Mouse (Mus musculus) lung, postnatal 0 days (tissue): ENCODE data around the gene Snrnp25. TPM values are rescaled to one million over a fixed set of nuclear protein-coding genes. Genes with fewer than 3 reads are reported as not detected.

Experiments used
- ATAC-seq: fragments of 200-750 bp; cut with Nextera tagmentation; 2 replicates; pipeline ENCODE4 v1.8.0; 2017; ENCODE audit warnings: moderate library complexity
- DNase-seq: peaks from one replicate; pipeline ENCODE4 v3.0.0-alpha.2; 2016; ENCODE audit warnings: low spot score
- H3K27ac ChIP-seq: fragments of 300-500 bp; sonication (generic); 2 replicates; pipeline ENCODE4 v1.5.1; 2014; ENCODE audit warnings: antibody characterized with exemption, mild to moderate bottlenecking, low read length, mixed read lengths
- H3K27me3 ChIP-seq: fragments of 300-500 bp; sonication (generic); replicated peaks from 2 replicates; pipeline ENCODE4 v1.6.1; 2014; ENCODE audit warnings: low read length, mixed read lengths; ENCODE audit not compliant: insufficient read depth
- H3K36me3 ChIP-seq: fragments of 300-500 bp; sonication (generic); 2 replicates; pipeline ENCODE4 v1.6.1; 2014; ENCODE audit warnings: low read length, mixed read lengths; ENCODE audit not compliant: insufficient read depth
- H3K4me1 ChIP-seq: fragments of 300-500 bp; sonication (generic); 2 replicates; pipeline ENCODE4 v1.6.1; 2014; ENCODE audit warnings: antibody characterized with exemption, low read depth, low read length, mixed read lengths; ENCODE audit not compliant: insufficient read depth
- H3K4me2 ChIP-seq: fragments of 300-500 bp; sonication (generic); replicated peaks from 2 replicates; pipeline ENCODE4 v1.6.1; 2014; ENCODE audit warnings: low read depth, mild to moderate bottlenecking, low read length, moderate library complexity, mixed read lengths
- H3K4me3 ChIP-seq: fragments of 300-500 bp; sonication (generic); 2 replicates; pipeline ENCODE4 v1.5.1; 2014; ENCODE audit warnings: low read depth, low read length
- H3K9ac ChIP-seq: fragments of 300-500 bp; sonication (generic); replicated peaks from 2 replicates; pipeline ENCODE4 v1.6.1; 2014; ENCODE audit warnings: low read depth, mild to moderate bottlenecking
- H3K9me3 ChIP-seq: fragments of 300-500 bp; sonication (generic); 2 replicates; pipeline ENCODE4 v1.6.1; 2016; ENCODE audit warnings: low read length, mixed read lengths
- CTCF ChIP-seq: IDR thresholded peaks from 2 replicates; pipeline ENCODE4 v1.5.1; 2016; ENCODE audit warnings: antibody characterized with exemption, mild to moderate bottlenecking
- EP300 ChIP-seq: IDR thresholded peaks from 2 replicates; pipeline ENCODE4 v1.6.1; 2016; ENCODE audit warnings: antibody characterized with exemption, mild to moderate bottlenecking, control low read depth
- WGBS: fragments of 180-500 bp; shearing (Covaris S2); extraction: QIAGEN DNeasy Blood & Tissue Kit; methylation state at CpG from one replicate; pipeline ENCODE4 v1.1.7; 2014; 5-methylcytosine and 5-hydroxymethylcytosine counted together
- polyA plus RNA-seq: library from polyadenylated mRNA; unstranded; fragments of >200 nt; fragmentation: Nextera tagmentation; extraction: Ambion mirVana; gene quantifications from 2 replicates; pipeline ENCODE4 v1.2.1, GENCODE M21; 2015

Snrnp25 gene
- polyA plus RNA-seq, 1 experiment from 2014 or later = 18.9 TPM

GRCm38 (mm10) chr11:32233895-32234294 is 28.7 kb downstream of the Snrnp25 start:
- no peak for TF ChIP-seq CTCF
- no peak for TF ChIP-seq EP300
- no peak overlapping the region for H3K9ac ChIP-seq
- ATAC-seq = no peak
- no peak for DNase-seq
- H3K36me3 ChIP-seq = 0 out of 2 replicates have a peak, but pooled peaks cover 5% of the 10 kb centered on the region
- 91% methylated on average over 3 of the region's 3 CpGs for WGBS
- H3K27me3 ChIP-seq = no peaks in the 10 kb centered on the region
- H3K9me3 ChIP-seq = no peaks in the 10 kb centered on the region
- H3K4me2 ChIP-seq = no peak overlapping the region
- no peak overlapping the region for H3K27ac ChIP-seq
- H3K4me3 ChIP-seq = no peak overlapping the region
- H3K4me1 ChIP-seq = no peaks in the 10 kb centered on the region; the same call in 1 of the 2 replicates

DNA sequence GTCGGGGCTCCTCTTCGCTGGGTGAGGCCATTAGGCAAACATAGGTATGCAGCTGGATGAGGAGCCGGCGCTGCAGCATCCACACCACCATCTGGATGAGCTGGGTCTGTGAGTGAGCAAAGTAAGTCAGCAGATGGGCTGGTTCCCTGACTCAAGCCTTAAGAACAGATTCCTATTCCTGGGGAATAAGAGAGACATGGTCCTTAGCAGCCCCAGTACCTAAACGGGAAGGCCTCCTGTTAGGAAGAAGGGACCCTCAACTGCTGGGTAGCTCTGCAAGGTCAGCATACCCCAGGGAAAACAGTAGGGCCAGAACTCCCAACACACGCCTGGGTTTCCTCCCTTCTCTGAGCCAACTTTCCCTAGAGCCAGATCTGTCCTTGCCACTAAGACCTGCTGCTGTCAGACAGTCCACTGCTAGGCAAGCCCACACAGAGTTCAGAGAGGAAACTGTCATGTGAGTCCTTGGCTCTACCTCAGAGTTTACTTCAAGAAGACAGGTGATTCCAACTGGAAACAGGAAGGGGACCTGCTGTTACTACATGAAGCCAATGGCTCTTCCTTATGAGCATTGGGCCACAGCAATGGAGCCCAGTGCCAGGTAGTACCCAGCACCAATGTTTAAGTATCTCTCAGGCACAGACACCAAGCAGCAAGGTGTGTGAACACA is 29.7 kb downstream of the Snrnp25 start:
- TF ChIP-seq CTCF (no peak), EP300 (no peak)
- Histone ChIP-seq H3K27me3 (no peaks in the 10 kb centered on the region), H3K9me3 (no peaks in the 10 kb centered on the region), H3K4me1 (no peaks in the 10 kb centered on the region; the same call in 1 of the 2 replicates), H3K4me2 (no peak overlapping the region), H3K4me3 (no peak overlapping the region), H3K9ac (no peak overlapping the region), H3K27ac (no peak overlapping the region), H3K36me3 (0 out of 2 replicates have a peak, but pooled peaks cover 5% of the 10 kb centered on the region)
- DNase-seq = no peak
- no peak for ATAC-seq
- 90% methylated on average over 6 of the region's 6 CpGs for WGBS

- DNase-seq (peak; percentile 59), ATAC-seq (peak; percentile 33)
- H3K9me3 ChIP-seq = no peaks in the 10 kb centered on the region
- no peak overlapping the region for H3K9ac ChIP-seq
- no peaks in the 10 kb centered on the region; the same call in 1 of the 2 replicates for H3K4me1 ChIP-seq
- TF ChIP-seq EP300 (no peak), CTCF (no peak)
- WGBS = 32% methylated on average over 3 of the region's 3 CpGs
- H3K4me2 ChIP-seq = no peak overlapping the region
- H3K27ac ChIP-seq = no peak overlapping the region
- H3K27me3 ChIP-seq = no peaks in the 10 kb centered on the region
- no peak overlapping the region for H3K4me3 ChIP-seq
- H3K36me3 ChIP-seq = peaks cover 6% of the 10 kb centered on the region; the same call in 1 of the 2 replicates
Observed at GRCm38 (mm10) chr11:32235646-32236045, 30.4 kb downstream of the Snrnp25 start.

DNA sequence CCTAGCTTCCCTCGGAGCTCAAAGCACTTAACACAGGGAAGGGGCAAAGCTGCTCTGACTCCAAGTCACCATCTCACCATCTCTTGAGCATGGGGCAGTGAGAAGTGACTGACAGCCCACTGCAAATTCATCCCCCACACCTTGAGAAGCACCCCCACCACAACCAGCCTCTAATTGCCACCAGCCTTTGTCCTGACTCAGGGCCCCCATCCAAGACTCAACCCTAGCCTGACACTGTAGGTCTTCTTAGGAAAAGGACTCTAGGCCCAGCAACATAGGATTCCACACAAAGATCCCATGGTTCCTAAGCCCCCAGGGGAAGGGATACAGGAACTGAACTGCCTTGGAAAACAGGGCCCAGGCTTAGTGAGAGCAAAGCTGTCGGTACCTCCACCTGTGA is 30.9 kb downstream of the Snrnp25 start:
- Histone ChIP-seq H3K27me3 (no peaks in the 10 kb centered on the region), H3K9ac (no peak overlapping the region), H3K36me3 (peaks cover 11% of the 10 kb centered on the region; the same call in 1 of the 2 replicates), H3K9me3 (no peaks in the 10 kb centered on the region), H3K4me3 (no peak overlapping the region), H3K4me2 (no peak overlapping the region), H3K4me1 (no peaks in the 10 kb centered on the region; the same call in 1 of the 2 replicates), H3K27ac (no peak overlapping the region)
- WGBS = 64% methylated on average over 2 of the region's 2 CpGs
- DNase-seq (no peak), ATAC-seq (no peak)
- TF ChIP-seq CTCF (no peak), EP300 (no peak)

GRCm38 (mm10) chr11:32236712-32237410 is 31.6 kb downstream of the Snrnp25 start:
- Histone ChIP-seq H3K27ac (no peak overlapping the region), H3K4me2 (no peak overlapping the region), H3K27me3 (no peaks in the 10 kb centered on the region), H3K9ac (no peak overlapping the region), H3K9me3 (no peaks in the 10 kb centered on the region), H3K4me3 (no peak overlapping the region), H3K36me3 (peaks cover 9% of the 10 kb centered on the region; the same call in 1 of the 2 replicates), H3K4me1 (no peaks in the 10 kb centered on the region; the same call in 1 of the 2 replicates)
- DNase-seq (peak; percentile 68), ATAC-seq (peak; percentile 24; the same call in 1 of the 2 replicates)
- TF ChIP-seq CTCF = peak; percentile 79
- no peak for TF ChIP-seq EP300
- 63% methylated on average over 9 of the region's 9 CpGs for whole genome bisulfite sequencing

GRCm38 (mm10) chr11:32237411-32237795 is 32.2 kb downstream of the Snrnp25 start:
- no peaks in the 10 kb centered on the region for H3K27me3 ChIP-seq
- no peaks in the 10 kb centered on the region for H3K9me3 ChIP-seq
- H3K4me3 ChIP-seq = no peak overlapping the region
- TF ChIP-seq CTCF (no peak), EP300 (no peak)
- H3K27ac ChIP-seq = no peak overlapping the region
- H3K4me2 ChIP-seq = no peak overlapping the region
- peaks cover 9% of the 10 kb centered on the region; the same call in 1 of the 2 replicates for H3K36me3 ChIP-seq
- no peak overlapping the region for H3K9ac ChIP-seq
- ATAC-seq = no peak
- H3K4me1 ChIP-seq = no peaks in the 10 kb centered on the region; the same call in 1 of the 2 replicates
- WGBS = 89% methylated on average over 3 of the region's 3 CpGs
- DNase-seq = no peak
